Mouse (Mus musculus): ENCODE measurements around the gene Slc35f1. TPM values are rescaled to one million over a fixed set of nuclear protein-coding genes. Genes with fewer than 3 reads are reported as not detected.

Gene Slc35f1
- polyA plus RNA-seq, 1 experiment from 2014 or later = 0.93 TPM

DNA sequence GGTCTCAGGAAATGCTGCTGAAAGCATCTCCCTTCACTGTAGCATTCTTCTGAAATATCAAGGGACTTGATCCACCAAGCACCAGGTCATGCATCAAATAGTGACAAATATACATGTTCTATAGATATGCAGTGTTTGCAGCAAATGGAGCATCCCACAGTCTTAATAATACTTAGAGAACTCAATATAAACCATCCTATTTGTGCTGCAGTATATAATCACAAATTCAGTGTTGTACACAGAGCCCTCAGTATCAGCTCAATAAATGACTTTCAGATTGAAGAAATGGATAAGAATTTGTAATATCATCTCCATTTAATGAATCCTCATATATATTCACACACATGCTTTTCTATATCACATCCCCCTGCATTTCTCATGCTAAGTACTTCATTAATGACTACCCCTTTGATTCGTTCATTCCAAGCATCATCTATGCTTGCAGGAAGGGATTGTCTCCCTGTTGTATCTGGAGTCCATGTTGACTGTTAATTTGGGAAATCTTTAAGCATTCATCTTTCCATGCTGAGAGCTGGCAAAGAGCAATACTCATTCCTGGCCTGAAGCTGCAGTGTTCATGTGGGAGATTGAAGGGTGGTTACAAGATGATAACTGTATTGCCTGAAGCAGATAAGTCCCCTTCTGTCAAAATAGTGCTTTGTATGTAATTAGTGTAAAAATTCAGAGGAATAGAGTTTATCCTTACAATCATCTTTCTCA, 249.9 kb downstream of the Slc35f1 start:
- Histone ChIP-seq H3K9me3 (ENCODE audit: control insufficient read depth, low read length) (no peaks in the 10 kb centered on the region), H3K4me3 (ENCODE audit: low read length) (no peak overlapping the region), H3K9ac (ENCODE audit: low read length) (no peak overlapping the region), H3K27ac (ENCODE audit: low read length) (no peak overlapping the region), H3K27me3 (ENCODE audit: control insufficient read depth, insufficient read depth, low read depth, low read length) (no peaks in the 10 kb centered on the region), H3K36me3 (ENCODE audit: control insufficient read depth, insufficient read depth, low read length) (no peaks in the 10 kb centered on the region), H3K4me1 (replicated peaks; ENCODE audit: control insufficient read depth, insufficient read depth, low read length) (no peaks in the 10 kb centered on the region), H3K4me2 (ENCODE audit: low read depth, low read length) (no peak overlapping the region)
- 76% methylated on average over 1 of the region's 1 CpGs for WGBS
- ATAC-seq (ENCODE audit: low read depth) = no peak

DNA sequence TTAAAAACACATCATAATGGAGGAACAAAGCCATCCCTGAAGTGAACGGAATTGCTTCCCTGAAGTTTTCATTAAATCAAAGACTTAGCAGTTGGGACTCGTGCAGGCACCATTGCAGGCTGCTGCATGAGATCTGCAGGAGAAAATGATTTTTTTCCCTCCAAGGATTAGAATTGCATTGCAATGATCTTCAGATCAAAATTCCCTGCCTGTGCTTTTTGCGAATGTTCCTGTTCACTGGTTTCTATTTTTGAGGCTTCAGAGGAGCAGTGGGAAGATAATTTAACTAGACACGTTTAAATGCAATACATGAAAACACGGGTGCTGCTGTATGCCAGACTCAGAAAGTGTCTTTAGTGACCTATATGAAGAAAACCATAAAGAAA, 250.5 kb downstream of the Slc35f1 start:
- H3K27me3 ChIP-seq (ENCODE audit: control insufficient read depth, insufficient read depth, low read depth, low read length) = no peaks in the 10 kb centered on the region
- no peak overlapping the region for H3K27ac ChIP-seq (ENCODE audit: low read length)
- no peaks in the 10 kb centered on the region for H3K4me1 ChIP-seq (replicated peaks; ENCODE audit: control insufficient read depth, insufficient read depth, low read length)
- H3K36me3 ChIP-seq (ENCODE audit: control insufficient read depth, insufficient read depth, low read length) = no peaks in the 10 kb centered on the region
- H3K4me2 ChIP-seq (ENCODE audit: low read depth, low read length) = no peak overlapping the region
- no peak overlapping the region for H3K9ac ChIP-seq (ENCODE audit: low read length)
- 73% methylated on average over 5 of the region's 5 CpGs for WGBS
- ATAC-seq (ENCODE audit: low read depth) = no peak
- no peaks in the 10 kb centered on the region for H3K9me3 ChIP-seq (ENCODE audit: control insufficient read depth, low read length)
- H3K4me3 ChIP-seq (ENCODE audit: low read length) = no peak overlapping the region

DNA sequence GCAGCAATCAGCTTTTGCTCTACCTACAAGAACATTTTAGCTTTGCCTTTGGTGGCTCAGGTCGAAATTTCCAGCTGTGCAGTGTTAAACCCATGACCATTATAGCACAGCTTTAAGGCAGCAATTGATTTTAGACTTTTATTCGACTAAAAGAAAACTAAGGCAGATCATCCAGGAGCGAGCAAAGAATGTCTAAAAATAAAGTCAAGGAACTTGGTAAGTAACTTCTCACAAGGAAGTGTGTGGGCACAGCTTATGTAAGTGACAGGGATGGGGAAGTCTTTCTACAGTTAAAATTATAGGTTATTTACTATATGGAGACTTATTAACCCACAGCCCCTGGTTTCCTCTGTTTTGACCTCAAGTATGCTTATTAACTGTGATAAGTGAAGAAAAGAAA, 262.2 kb downstream of the Slc35f1 start:
- Histone ChIP-seq H3K9me3 (ENCODE audit: control insufficient read depth, low read length) (no peaks in the 10 kb centered on the region), H3K36me3 (ENCODE audit: control insufficient read depth, insufficient read depth, low read length) (no peaks in the 10 kb centered on the region), H3K4me3 (ENCODE audit: low read length) (no peak overlapping the region), H3K27ac (ENCODE audit: low read length) (no peak overlapping the region), H3K9ac (ENCODE audit: low read length) (no peak overlapping the region), H3K4me1 (replicated peaks; ENCODE audit: control insufficient read depth, insufficient read depth, low read length) (no peaks in the 10 kb centered on the region), H3K27me3 (ENCODE audit: control insufficient read depth, insufficient read depth, low read depth, low read length) (no peaks in the 10 kb centered on the region), H3K4me2 (ENCODE audit: low read depth, low read length) (no peak overlapping the region)
- no peak for ATAC-seq (ENCODE audit: low read depth)
- whole genome bisulfite sequencing = 67% methylated on average over 3 of the region's 3 CpGs

DNA sequence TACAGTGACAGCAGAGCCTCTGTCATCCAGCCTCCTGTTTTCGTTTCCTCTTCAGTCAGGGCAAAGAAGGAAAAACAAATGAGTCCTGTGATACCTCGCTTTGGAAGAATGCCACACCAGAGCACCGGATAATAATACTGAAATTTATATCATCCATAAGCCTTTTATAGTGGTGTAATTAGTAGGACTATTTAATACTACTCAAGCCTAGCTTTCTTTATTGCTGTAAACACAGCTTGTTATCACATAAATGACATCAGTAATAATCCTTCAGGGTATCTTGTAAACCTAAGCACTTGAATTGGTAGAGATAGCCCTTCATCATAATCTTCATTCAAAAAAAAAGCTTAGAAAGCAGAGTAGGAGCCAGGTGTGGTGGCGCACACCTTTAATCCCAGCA, 266.4 kb downstream of the Slc35f1 start:
- H3K27ac ChIP-seq (ENCODE audit: low read length) = no peak overlapping the region
- no peaks in the 10 kb centered on the region for H3K9me3 ChIP-seq (ENCODE audit: control insufficient read depth, low read length)
- no peak for ATAC-seq (ENCODE audit: low read depth)
- H3K36me3 ChIP-seq (ENCODE audit: control insufficient read depth, insufficient read depth, low read length) = no peaks in the 10 kb centered on the region
- no peak overlapping the region for H3K4me2 ChIP-seq (ENCODE audit: low read depth, low read length)
- H3K27me3 ChIP-seq (ENCODE audit: control insufficient read depth, insufficient read depth, low read depth, low read length) = no peaks in the 10 kb centered on the region
- no peak overlapping the region for H3K4me3 ChIP-seq (ENCODE audit: low read length)
- 68% methylated on average over 4 of the region's 4 CpGs for WGBS
- H3K9ac ChIP-seq (ENCODE audit: low read length) = no peak overlapping the region
- H3K4me1 ChIP-seq (replicated peaks; ENCODE audit: control insufficient read depth, insufficient read depth, low read length) = no peaks in the 10 kb centered on the region

DNA sequence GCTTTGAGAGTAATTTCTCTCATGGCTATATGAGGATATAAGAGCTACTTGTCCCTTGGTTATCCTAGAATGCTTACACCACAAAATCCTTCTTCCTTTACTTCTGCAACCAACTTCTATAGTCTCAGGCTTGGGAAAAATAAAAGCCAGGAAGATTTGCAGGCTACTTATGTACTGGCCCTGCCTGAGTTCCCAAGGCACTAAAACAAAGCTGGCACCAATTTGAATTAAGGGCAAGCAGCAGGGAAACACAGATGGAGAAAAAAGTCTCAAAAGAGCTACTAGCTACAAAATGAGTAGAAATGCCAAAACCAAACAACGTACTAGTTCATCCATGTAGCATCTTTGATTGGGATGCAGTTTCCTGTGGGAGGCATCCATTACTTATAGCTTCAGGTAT, 288.9 kb downstream of the Slc35f1 start:
- no peaks in the 10 kb centered on the region for H3K36me3 ChIP-seq (ENCODE audit: control insufficient read depth, insufficient read depth, low read length)
- no peak overlapping the region for H3K27ac ChIP-seq (ENCODE audit: low read length)
- H3K4me1 ChIP-seq (replicated peaks; ENCODE audit: control insufficient read depth, insufficient read depth, low read length) = no peaks in the 10 kb centered on the region
- no peak for ATAC-seq (ENCODE audit: low read depth)
- 78% methylated on average over 1 of the region's 1 CpGs for WGBS
- no peaks in the 10 kb centered on the region for H3K27me3 ChIP-seq (ENCODE audit: control insufficient read depth, insufficient read depth, low read depth, low read length)
- H3K9me3 ChIP-seq (ENCODE audit: control insufficient read depth, low read length) = no peaks in the 10 kb centered on the region
- H3K4me3 ChIP-seq (ENCODE audit: low read length) = no peak overlapping the region
- no peak overlapping the region for H3K9ac ChIP-seq (ENCODE audit: low read length)
- H3K4me2 ChIP-seq (ENCODE audit: low read depth, low read length) = no peak overlapping the region

DNA sequence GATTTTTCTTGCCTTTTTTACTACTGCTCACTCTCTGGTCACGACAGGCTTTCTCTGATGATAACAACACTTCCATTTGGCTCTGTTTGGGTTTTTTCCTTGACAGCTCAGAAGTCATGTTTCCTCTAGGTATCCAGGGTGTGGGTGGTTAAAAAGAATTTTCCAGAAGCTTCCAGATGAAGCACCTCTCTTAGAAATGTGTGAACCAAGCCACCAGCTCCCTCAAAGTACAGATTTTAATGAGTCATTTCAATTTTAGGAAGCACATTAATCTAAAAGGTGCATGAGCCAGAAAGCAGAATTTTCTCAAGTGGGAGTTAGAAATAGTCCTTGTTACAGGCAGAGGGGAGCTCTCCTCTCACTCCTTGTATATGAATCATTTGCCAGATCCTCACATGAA, 292.5 kb downstream of the Slc35f1 start:
- Histone ChIP-seq H3K27ac (ENCODE audit: low read length) (no peak overlapping the region), H3K4me3 (ENCODE audit: low read length) (no peak overlapping the region), H3K9me3 (ENCODE audit: control insufficient read depth, low read length) (no peaks in the 10 kb centered on the region), H3K27me3 (ENCODE audit: control insufficient read depth, insufficient read depth, low read depth, low read length) (no peaks in the 10 kb centered on the region), H3K4me2 (ENCODE audit: low read depth, low read length) (no peak overlapping the region), H3K9ac (ENCODE audit: low read length) (no peak overlapping the region), H3K36me3 (ENCODE audit: control insufficient read depth, insufficient read depth, low read length) (no peaks in the 10 kb centered on the region), H3K4me1 (replicated peaks; ENCODE audit: control insufficient read depth, insufficient read depth, low read length) (no peaks in the 10 kb centered on the region)
- no peak for ATAC-seq (ENCODE audit: low read depth)
- WGBS = 34% methylated on average over 1 of the region's 1 CpGs

DNA sequence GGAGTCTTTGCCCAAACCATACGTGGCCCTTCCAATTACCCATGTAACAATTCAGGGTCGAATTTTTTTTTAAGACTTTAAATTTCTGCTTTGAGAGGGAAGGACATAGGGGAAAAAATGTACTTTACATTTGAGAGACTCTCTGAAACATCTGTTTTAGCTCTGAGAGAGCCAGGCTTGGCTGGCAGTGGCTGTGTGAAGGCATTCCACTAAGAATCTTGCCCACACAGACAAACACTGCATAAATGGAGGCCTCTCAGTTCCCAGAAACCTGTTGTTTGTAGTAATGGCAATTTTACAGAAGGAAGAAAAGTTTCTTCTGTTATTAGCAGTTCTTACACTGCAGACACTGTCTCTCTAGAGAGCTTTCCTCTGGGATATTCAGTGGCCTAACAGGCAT, 301.9 kb downstream of the Slc35f1 start:
- Histone ChIP-seq H3K4me2 (ENCODE audit: low read depth, low read length) (no peak overlapping the region), H3K27me3 (ENCODE audit: control insufficient read depth, insufficient read depth, low read depth, low read length) (no peaks in the 10 kb centered on the region), H3K9me3 (ENCODE audit: control insufficient read depth, low read length) (no peaks in the 10 kb centered on the region), H3K4me1 (replicated peaks; ENCODE audit: control insufficient read depth, insufficient read depth, low read length) (no peaks in the 10 kb centered on the region), H3K9ac (ENCODE audit: low read length) (no peak overlapping the region), H3K36me3 (ENCODE audit: control insufficient read depth, insufficient read depth, low read length) (no peaks in the 10 kb centered on the region), H3K4me3 (ENCODE audit: low read length) (no peak overlapping the region), H3K27ac (ENCODE audit: low read length) (no peak overlapping the region)
- 55% methylated on average over 2 of the region's 2 CpGs for WGBS
- ATAC-seq (ENCODE audit: low read depth) = no peak

DNA sequence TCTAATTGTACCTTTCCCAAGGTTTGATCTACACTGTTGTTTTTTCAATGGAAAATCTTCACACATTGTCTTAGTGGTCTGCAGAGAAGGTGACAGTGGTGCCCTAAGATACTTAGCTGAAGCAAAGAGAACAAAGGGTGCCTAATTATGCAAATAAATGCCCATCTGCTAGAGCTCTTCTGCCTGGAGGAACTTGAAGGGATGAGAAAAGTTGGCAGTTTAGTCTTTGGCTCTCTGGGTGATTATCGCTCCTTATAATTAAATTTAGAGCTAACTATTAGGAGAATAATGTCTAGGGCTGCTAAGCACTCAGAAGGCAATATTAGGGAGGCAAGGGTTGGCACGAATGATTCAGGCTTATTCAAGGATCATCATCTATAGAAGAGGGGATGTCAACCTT, 306.6 kb downstream of the Slc35f1 start:
- H3K4me2 ChIP-seq (ENCODE audit: low read depth, low read length) = no peak overlapping the region
- no peaks in the 10 kb centered on the region for H3K9me3 ChIP-seq (ENCODE audit: control insufficient read depth, low read length)
- no peaks in the 10 kb centered on the region for H3K27me3 ChIP-seq (ENCODE audit: control insufficient read depth, insufficient read depth, low read depth, low read length)
- H3K36me3 ChIP-seq (ENCODE audit: control insufficient read depth, insufficient read depth, low read length) = no peaks in the 10 kb centered on the region
- no peak overlapping the region for H3K4me3 ChIP-seq (ENCODE audit: low read length)
- no peaks in the 10 kb centered on the region for H3K4me1 ChIP-seq (replicated peaks; ENCODE audit: control insufficient read depth, insufficient read depth, low read length)
- ATAC-seq (ENCODE audit: low read depth) = no peak
- no peak overlapping the region for H3K9ac ChIP-seq (ENCODE audit: low read length)
- H3K27ac ChIP-seq (ENCODE audit: low read length) = no peak overlapping the region
- 68% methylated on average over 2 of the region's 2 CpGs for WGBS

DNA sequence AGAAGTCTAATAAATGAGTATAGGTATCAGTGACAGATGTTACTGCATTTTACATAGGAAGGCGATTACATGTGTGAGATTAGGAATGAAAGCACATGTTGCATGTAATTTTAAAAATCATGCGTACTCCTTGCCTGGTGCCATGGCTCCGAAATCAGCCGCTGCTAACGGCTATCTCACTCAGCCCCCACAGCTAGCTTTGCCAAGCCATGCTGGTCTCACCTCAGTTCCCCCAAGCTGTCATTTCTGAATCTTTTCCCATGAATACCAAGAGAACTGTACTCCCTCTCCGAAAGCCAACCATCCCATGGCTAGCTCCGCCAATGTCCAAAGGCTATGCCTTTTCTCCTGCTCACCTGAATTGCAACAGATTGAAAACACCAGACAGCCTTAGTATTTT, 310.8 kb downstream of the Slc35f1 start:
- ATAC-seq (ENCODE audit: low read depth) = no peak
- Histone ChIP-seq H3K4me2 (ENCODE audit: low read depth, low read length) (no peak overlapping the region), H3K9me3 (ENCODE audit: control insufficient read depth, low read length) (no peaks in the 10 kb centered on the region), H3K4me1 (replicated peaks; ENCODE audit: control insufficient read depth, insufficient read depth, low read length) (no peaks in the 10 kb centered on the region), H3K27me3 (ENCODE audit: control insufficient read depth, insufficient read depth, low read depth, low read length) (no peaks in the 10 kb centered on the region), H3K9ac (ENCODE audit: low read length) (no peak overlapping the region), H3K27ac (ENCODE audit: low read length) (no peak overlapping the region), H3K4me3 (ENCODE audit: low read length) (no peak overlapping the region), H3K36me3 (ENCODE audit: control insufficient read depth, insufficient read depth, low read length) (no peaks in the 10 kb centered on the region)
- WGBS = 91% methylated on average over 7 of the region's 7 CpGs

Measured in lung, embryonic 16.5 days (tissue).